Mouse (Mus musculus) CD8-positive naive resting alpha-beta T cell, adult 2 months (primary cell): ENCODE data around the gene Rbm14.

Experiments
- DNase-seq, 2 experiments: peaks; one replicate each; pipeline ENCODE4 v3.0.0; 2022; ENCODE audit warnings: low read depth in 2 of 2, low spot score in 2 of 2

The Rbm14 gene

DNA sequence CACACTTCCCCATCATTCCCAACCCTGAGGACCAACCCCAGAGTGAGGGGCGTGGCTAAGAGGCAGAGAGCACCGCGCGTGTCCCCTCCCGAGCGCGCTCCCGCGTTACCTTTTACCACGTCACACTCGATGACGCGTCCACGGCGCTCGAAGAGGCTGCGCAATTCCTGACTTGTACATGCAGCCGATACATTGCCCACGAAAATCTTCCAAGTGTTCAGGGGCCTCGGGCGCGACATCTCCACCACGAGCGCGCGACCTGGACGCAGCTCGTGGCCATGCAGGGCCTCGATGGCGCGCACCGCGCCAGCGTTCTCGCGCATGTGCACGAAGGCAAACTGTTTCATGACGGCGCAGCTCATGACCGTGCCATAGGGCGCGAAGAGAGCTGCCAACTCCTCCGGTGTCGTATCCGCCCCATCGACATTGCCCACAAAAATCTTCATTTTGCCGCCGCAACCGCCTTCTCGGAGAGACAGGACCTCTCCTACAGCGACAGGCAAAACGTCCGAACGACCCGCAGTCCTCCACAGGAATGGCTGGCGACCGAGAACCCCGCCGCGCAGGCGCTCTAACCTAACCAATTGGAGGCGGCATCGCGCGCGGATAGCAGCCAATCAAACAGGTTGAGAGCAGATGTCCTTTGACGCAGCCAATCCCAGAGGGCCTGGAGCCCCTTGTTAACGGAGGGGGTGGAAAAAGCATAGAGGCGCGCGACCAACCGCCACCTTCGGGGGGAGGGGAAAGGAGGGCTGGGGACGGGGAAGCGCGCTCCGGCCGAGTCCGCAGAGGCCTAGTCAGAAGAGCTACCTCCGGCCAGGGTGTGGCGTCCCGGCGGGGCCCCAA is at the start of gene Rbm14, which contains the start of gene Gm21992:
TSS of gene Rbm14 (minus strand) at position 572 of the 846 bp plus-strand sequence.
TSS of gene Gm21992 (minus strand) at position 550 of the 846 bp plus-strand sequence.
- DNase-seq: peak; percentile 94 to 95

DNA sequence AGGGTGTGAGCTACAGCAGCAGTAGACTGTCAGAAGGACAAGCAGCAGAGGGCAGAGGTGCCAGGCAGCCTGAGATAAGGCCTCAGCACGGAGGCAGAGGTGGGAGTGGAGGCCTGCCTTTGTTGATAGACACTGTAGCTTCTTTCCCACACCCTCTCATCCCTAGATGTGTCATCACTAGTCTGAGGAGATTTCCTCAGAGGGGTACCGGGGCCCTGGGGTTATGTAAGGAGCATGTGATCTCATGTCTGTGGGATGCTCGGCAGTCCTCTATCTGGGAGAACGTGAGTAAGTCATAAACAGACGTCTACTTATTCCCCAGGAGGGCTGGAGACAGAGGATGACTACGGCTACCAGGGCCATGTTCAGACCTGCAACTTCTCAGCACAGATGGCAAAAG is 47.6 kb upstream of the Rbm14 start:
- DNase-seq: no peak

DNA sequence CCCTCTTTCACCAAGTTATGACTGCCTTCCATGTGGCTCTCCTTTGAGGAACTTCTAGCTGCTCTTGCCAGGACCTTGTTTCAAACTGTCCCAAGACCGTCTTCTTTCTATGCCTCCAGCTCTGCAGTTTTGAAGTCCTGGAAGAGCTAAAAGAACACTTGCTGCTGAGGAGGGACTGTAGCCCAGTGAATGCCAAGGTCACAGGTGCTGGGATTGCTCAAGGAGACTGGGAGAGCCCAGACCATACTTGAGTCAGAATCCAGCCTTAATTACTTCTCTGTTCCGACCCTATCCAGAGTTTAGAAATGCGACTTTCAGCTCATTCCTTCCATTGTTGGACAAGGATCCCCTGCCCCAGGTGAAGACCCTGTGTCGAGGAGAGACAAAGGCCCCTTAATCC is 44.5 kb upstream of the Rbm14 start:
- DNase-seq: no peak

DNA sequence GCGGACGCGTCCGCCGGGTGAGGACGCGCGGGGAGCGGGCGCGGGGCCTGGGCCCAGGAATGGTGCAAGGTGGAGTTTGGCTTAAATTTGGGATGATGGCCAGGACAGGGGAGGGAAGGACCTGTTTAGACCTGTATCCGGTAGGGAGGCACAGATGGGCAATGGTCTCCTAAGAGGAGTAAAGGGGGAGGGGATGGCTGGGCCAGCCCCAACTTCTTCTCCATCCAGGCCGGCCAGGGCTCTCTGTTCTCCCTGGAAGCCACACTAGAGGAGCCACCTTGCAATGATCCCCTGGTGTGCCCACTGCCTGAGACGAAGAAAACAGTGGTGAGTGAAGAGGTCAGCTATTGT is 44.0 kb upstream of the Rbm14 start:
- DNase-seq: no peak

DNA sequence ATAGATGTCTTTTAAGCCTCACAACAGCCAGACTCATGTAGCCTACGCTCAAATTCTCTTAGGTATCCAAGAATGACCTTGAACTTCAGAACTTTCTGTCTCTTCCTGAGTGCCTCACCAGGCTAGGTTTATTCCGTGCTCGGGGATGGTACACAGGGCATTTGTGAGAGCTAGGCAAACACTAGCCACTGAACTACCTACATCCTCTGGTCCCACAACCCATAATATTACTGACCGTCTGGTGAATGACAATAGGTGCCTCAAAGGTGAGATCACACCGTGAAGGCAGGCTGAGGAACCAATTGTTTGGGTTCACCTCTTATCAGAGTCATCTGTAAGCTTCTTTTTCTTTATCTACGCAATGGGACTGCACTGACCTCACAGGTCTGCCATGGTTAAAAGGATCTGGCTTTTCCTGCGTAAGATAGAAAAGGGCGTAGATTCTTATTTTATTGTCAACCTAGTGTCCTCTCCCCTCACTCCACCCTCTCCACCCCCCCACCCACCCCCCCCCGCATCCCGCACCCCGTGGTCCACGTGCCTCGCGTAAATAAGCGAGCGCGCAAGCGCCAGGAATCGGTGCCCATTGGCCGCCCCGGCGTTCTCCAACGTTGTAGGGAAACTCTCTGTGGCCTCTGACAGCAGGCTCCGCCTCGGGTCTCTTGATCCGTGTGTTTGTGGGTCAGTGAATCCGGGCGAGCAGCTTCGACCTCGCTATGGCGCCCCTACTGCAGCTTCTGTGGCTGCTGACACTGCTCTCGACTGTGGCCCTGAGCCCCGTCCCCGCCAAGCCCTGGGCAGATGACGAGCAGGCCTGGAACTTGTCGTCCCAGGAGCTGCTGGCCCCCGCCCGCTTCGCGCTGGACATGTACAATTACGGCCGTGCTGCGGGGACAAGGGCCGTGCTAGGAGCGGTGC is 43.4 kb upstream of the Rbm14 start, which contains the start of gene Ctsf:
TSS of gene Ctsf (plus strand) at position 579 of the 918 bp plus-strand sequence.
- no peak for DNase-seq

DNA sequence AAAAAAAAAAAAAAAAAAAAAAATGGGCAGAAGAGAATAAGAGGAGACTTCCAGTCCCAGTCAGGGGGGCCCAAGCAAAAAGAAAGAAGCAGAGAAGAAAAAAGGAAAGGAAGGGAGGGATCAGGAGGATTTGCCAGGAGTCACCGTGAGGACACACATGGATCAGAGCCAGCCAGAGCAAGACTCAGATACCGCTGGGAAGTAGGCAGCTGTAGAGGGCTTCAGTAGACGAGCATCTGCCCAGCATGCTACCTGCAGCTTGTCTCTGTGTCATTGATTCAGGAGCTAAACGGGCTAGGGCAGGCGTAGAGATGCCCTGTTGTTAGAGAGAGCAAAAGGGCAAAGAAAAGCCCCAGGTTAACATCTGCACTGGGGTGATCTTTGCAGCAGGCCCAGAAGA is 38.8 kb upstream of the Rbm14 start:
- DNase-seq: no peak

DNA sequence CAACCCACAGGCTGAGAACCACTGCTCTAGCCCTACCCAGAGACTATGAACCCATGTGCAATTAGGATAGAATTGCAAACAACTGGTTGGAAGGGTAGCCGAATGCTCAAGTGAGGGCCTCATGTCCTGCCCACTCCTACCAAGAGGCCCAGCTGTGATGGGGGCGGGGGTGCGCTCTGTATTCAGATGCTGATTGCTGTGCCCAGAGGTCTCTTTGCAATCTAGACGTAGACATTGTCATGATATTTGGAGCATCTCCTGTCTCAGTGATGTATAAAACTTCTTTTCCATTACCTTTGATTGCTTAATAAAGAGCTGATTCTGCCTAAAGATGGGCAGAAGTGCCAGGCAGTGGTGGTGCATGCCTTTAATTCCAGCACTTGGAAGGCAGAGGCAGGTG is 38.4 kb upstream of the Rbm14 start:
- no peak for DNase-seq

DNA sequence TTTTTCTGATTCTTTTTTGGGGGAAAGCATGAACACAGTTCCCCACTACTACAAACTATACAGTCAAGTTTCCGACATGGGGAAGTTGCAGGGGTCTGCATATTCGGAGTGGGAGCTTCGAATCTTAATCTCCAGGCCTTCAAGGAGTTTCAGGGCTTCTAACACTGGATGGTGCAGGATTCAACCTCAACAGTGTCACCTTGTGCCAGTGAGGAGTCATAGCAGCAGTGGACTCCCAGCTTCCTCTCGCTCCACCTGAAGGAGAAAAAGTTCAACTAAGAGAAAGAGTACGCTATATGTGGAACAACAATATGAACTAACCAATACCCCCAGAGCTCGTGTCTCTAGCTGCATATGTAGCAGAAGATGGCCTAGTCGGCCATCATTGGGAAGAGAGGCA is 36.1 kb upstream of the Rbm14 start:
- peak; percentile 9 to 12 for DNase-seq

DNA sequence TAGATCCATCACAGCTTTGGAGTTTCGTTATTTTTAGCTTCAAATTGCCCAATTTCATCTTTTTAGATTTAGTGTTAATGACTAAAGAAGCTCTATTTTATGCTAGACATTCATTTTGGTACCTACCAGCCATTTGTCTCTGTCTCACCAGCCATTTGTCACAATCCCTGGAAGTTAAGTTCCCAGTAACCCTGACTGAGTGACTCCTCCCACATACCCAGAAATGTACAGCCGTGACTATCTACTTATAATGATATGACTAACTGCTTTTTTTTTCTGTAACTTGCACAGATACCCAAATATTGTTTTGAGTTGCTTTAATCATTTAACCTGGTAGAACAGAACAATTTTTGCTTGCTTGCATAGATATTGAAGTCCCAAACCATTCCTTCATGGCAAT is 34.4 kb upstream of the Rbm14 start:
- no peak for DNase-seq

DNA sequence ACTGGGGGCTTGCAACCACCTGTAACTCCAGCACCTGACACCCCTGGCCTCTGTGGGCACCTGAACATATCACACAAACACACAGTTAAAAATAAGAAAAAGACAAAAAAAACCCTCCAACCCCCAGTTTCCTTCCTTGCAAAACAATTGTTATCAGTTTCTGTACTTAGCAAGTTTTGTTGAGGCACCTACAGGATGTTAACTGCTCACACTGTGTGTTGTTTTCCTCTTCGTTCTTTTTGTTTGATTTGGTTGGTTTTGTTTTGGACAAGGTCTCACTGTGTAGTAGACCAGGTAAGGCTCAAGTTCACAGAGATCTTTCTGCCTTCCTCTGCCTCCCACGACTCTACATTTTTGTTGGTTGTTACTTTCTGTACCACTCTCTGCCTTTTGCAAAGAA is 31.2 kb upstream of the Rbm14 start:
- no peak for DNase-seq

DNA sequence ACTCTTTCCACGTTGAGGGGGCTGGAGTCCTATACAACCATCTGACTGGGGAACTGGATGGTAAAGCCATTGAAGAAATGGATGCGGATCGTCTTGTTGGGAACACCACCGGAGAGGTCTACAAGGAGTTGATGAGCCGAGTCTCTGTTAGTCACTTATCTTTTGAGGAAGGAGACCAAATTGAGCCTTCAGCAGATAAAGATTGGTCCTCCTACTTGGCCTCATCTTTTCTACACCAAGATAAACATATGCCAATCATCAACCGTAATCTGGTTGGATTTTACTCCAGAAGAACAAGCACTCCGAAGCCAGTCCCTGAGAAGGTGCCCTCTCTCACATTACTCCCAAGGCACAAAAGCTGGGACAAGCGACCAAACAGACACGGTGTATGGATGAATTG is 29.4 kb upstream of the Rbm14 start:
- DNase-seq: no peak

DNA sequence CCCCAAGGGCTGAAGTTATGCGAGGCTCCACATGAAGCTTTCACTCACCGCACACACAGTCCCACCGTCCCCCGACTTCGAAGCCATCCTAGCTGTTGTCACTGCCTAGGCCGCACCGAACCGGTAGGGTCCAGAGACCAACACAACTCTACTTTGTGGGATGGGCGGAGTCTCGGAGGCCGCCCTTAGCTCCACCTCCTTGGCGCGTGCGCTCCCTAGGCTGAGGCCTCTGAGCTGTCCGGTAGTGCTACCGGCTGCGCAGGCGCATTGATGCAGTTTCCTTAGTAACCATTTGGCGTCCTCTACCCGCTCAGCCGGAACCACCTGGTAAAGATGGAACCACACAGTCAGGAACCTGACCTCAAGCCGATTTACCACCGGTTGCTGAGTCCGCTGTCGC is 27.7 kb upstream of the Rbm14 start, which contains the start of the genes Ccs and Ccdc87:
TSS of gene Ccs (minus strand) at position 184 of the 400 bp plus-strand sequence.
TSS of gene Ccdc87 (plus strand) at position 218 of the 400 bp plus-strand sequence.
- peak; percentile 91 to 95 for DNase-seq

DNA sequence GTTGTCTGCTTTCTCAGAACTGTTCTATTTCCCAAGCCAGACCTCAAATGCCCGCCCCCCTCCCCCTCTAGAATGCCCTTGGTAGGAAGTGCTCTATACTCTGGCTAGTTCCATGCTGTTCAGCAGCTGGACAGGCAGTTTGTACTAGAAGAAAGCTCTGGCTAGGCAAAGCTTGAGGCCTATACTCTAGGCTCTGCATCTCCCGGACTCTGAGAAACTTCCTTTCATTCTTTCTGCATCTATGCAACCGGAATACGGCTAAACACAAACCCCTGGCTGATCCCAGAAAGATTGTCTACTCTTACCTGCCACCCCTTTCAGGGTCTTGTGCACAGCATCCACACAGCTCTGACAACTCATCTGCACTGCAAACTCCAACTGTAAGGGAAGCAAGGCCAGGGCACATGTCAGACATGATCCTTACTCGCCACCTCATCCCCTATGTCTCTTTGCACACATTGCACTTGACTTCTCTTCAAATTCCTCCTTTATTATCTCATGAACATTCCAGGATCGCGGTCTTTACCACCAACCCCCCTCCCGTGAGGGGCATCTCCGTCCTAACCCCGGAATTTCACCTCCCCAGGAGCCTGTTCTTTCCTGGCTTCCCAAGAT is 27.2 kb upstream of the Rbm14 start:
- no peak for DNase-seq

DNA sequence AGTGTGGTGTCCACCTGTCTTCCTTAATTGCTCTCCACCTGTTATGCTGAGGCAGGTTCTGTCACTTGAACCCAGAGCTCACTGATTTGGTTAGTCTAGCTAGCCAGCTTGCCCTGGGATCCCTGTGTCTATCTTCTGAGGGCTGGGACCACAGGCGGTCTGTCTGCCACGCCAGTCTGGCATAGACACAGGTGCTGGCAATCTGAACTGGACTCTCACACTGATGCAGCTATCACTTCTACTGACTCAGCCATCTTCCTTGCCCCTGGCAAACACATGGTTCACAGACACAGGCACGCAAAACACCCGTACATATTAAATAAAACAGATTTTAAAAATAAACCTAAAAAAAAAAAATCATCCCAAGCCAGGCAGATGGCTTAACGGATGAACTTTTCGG is 25.6 kb upstream of the Rbm14 start:
- DNase-seq: no peak

DNA sequence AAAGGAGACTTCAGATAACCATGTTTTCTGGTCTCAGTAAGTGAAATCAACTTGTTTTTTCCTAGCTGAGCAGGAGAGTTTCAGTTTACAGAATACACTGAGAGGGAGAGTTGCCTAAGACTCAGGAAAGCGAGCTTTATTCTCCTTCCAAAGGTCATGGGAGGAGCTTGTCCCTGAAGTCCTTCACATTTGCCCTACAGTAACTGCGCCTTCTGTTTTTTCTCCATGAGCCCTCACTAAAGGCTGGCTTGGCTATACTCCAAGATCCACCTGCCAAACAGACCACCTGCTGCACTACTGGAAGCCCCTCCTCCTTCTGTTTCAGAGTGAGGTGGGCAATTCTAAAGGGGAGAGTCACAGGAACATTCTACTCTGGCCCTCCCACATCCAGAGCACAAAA is 24.7 kb upstream of the Rbm14 start:
- no peak for DNase-seq

DNA sequence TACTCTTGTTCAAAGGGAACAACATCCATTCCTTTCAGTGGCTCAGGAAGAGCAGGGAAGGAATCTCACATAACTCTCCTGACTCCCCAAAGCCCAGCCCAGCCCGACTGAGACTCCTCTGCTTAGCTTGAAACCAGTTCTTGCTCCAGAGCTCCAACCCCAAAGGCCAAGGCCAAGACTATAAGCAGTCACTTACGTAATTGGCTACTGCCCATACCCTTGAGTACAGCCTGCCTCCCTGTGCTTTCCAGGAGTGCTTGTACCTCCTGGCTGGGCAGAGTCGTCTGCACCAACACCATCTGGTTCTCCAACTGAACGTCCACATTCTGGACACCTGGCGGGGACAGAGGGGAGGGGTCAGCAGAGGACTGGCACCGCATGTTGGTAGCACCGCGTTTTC is 22.5 kb upstream of the Rbm14 start:
- DNase-seq: no peak

DNA sequence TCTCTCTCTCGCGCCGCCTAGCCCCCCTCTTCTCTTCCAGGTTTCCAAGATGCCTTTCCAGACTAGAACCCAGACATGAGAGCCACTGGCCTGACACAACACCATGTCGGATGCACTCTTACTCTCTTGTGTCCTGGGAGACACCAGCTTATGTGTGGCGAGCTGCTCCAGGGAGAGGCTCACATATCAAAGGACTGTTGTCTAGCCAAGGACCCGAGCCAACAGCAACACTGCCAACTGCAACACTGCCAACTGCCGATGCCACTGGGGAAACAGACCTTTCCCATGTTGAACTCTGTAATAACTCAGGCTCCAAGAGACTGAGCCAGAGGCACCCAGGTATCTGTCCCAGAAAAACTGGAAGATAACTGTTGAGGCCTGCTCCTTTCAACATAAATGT is 17.7 kb upstream of the Rbm14 start:
- DNase-seq: no peak

DNA sequence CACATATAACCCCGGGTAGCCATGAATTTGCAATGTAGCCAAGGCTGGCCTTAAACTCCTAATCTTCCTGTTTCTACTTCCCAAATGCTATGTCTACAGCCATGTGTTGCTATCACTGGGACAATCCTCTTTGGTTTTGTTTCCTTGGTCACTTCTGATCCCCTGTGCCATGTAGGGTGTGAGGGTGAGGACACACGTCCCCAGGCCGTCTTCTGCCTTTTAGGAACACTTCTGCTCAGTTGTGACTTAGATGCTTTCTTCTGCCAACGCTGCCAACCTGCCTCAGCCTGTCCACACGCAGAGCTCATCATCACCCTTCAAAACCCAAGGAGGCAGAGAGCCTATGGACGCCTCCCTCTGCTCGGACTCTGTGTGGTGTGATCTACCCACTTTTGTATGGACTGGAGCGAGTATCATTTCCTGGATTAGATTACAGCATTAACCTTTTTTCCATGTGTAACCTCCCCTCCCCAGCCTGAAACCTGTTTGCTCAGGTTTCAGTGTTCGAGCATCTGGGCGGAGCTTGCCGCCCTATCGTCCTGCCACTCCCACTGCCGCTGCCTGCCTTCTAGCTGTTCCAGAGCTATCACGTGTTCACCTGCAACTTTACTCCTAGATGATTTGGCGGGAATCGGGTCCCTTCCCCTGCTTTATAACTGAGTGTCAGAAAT is 17.1 kb upstream of the Rbm14 start:
- no peak for DNase-seq

DNA sequence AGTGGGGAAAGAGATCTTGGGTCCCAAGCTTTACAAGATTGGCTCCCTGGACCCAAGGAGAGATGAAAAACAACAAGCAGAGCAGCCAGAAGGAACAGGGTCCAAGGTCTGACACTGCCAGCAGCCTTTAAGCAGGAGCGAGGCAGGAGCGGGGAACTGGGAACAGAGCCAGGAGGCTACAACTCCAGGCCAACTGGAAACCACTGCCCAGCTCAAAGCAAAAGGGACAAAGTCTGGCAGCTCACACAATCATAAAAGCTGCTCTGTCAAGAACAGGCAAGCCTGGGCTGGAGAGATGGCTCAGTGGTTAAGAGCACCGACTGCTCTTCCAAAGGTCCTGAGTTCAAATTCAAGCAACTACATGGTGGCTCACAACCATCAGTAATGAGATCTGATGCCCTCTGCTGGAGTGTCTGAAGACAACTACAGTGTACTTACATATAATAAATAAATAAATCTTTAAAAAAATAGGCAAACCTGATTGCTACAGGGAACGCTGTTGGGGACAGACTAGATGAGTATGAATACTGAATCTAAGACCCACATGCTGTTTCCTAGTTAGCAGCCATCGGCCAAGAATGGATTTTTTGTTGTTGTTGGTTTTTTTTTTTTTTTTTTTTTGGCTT is 9.4 kb upstream of the Rbm14 start:
- no peak for DNase-seq

DNA sequence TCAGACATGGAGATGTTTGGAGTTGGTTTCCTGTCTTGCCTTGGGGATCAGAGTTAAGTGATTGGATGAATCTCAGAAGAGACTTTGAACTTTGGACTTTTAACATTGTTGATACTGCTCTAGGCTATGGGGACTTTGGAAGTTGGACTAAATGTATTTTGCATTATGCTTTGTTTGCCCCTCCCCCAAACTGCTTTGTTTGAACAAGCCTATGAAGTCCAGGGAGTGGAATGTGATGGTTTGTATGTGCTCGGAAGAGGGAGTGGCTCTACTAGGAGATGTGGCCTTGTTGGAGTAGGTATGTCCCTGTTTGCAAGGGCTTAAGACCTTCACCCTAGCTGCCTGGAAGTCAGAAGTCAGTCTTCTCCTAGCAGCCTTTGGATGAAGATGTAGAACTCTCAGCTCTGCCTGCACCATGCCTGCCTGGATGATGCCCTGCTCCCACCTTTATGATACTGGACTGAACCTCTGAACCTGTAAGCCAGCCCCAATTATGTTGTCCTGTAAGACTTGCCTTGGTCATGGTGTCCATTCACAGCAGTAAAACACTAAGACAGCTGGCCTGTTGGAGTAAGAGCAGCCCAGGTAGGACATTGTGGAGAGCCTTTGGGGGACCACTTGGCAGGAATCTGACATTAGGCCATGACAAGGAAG is 5.9 kb upstream of the Rbm14 start:
- no peak for DNase-seq
